Mouse (Mus musculus) kidney, embryonic 14.5 days (tissue): ENCODE measurements around the gene Dennd2a. TPM values are rescaled to one million over a fixed set of nuclear protein-coding genes. Genes with fewer than 3 reads are reported as not detected.
A peak's percentile ranks its signal among the peaks of the same experiment; 100 is the strongest.

Experiments
- ATAC-seq: fragments of 200-750 bp; cut with Nextera tagmentation; 2 replicates; pipeline ENCODE4 v1.8.0; 2017; ENCODE audit warnings: moderate number of reproducible peaks, mild to moderate bottlenecking, moderate TSS enrichment, moderate library complexity; ENCODE audit not compliant: low FRiP score, low TSS enrichment
- H3K27ac ChIP-seq: fragments of 300-500 bp; sonication (generic); 2 replicates; pipeline ENCODE4 v1.5.1; 2014; ENCODE audit warnings: low read depth, mild to moderate bottlenecking, low read length, moderate library complexity, mixed read lengths
- H3K27me3 ChIP-seq: fragments of 300-500 bp; sonication (generic); 2 replicates; pipeline ENCODE4 v1.6.1; 2014; ENCODE audit warnings: mild to moderate bottlenecking, low read length; ENCODE audit not compliant: control insufficient read depth, insufficient read depth
- H3K36me3 ChIP-seq: fragments of 300-500 bp; sonication (generic); 2 replicates; pipeline ENCODE4 v1.6.1; 2014; ENCODE audit warnings: low read length, mixed read lengths; ENCODE audit not compliant: control insufficient read depth, insufficient read depth
- H3K4me1 ChIP-seq: fragments of 300-500 bp; sonication (generic); 2 replicates; pipeline ENCODE4 v1.6.1; 2014; ENCODE audit warnings: low read length, mixed read lengths; ENCODE audit not compliant: control insufficient read depth, insufficient read depth
- H3K4me2 ChIP-seq: fragments of 300-500 bp; sonication (generic); replicated peaks from 2 replicates; pipeline ENCODE4 v1.6.1; 2014; ENCODE audit warnings: low read depth, mild to moderate bottlenecking, low read length
- H3K4me3 ChIP-seq: fragments of 300-500 bp; sonication (generic); 2 replicates; pipeline ENCODE4 v1.5.1; 2014; ENCODE audit warnings: mild to moderate bottlenecking, low read length
- H3K9ac ChIP-seq: fragments of 300-500 bp; sonication (generic); 2 replicates; pipeline ENCODE4 v1.6.1; 2014; ENCODE audit warnings: low read depth, mild to moderate bottlenecking, low read length, moderate library complexity
- H3K9me3 ChIP-seq: fragments of 300-500 bp; sonication (generic); 2 replicates; pipeline ENCODE4 v1.6.1; 2016; ENCODE audit warnings: low read length; ENCODE audit not compliant: control insufficient read depth
- WGBS: fragments of 180-500 bp; shearing (Covaris S2); extraction: QIAGEN DNeasy Blood & Tissue Kit; methylation state at CpG from one replicate; pipeline ENCODE4 v1.1.7; 2014; 5-methylcytosine and 5-hydroxymethylcytosine counted together
- polyA plus RNA-seq: library from polyadenylated mRNA; unstranded; fragments of >200 nt; fragmentation: Nextera tagmentation; extraction: Ambion mirVana; gene quantifications from 2 replicates; pipeline ENCODE4 v1.2.1, GENCODE M21; 2014

The Dennd2a gene
- polyA plus RNA-seq, 1 experiment from 2014 or later = 31.8 TPM

- Histone ChIP-seq H3K4me3 (no peak overlapping the region), H3K4me2 (no peak overlapping the region), H3K27me3 (no peaks in the 10 kb centered on the region), H3K27ac (peak overlapping the region; percentile 91), H3K9ac (peak overlapping the region; percentile 19; the same call in 1 of the 2 replicates), H3K9me3 (no peaks in the 10 kb centered on the region), H3K4me1 (peaks cover 69% of the 10 kb centered on the region), H3K36me3 (no peaks in the 10 kb centered on the region)
- WGBS = 23% methylated on average over 15 of the region's 15 CpGs
- ATAC-seq = no peak
Measured at GRCm38 (mm10) chr6:39543769-39544420, 13.8 kb downstream of the Dennd2a start.

- Histone ChIP-seq H3K9ac (peak overlapping the region; percentile 19; the same call in 1 of the 2 replicates), H3K36me3 (no peaks in the 10 kb centered on the region), H3K4me1 (peaks cover 75% of the 10 kb centered on the region), H3K27me3 (no peaks in the 10 kb centered on the region), H3K9me3 (no peaks in the 10 kb centered on the region), H3K4me3 (no peak overlapping the region), H3K4me2 (peak overlapping the region; percentile 24), H3K27ac (peak overlapping the region; percentile 91)
- WGBS = 8% methylated on average over 15 of the region's 15 CpGs
- ATAC-seq = peak; percentile 91
Measured at GRCm38 (mm10) chr6:39542631-39543597, 14.8 kb downstream of the Dennd2a start.

- Histone ChIP-seq H3K4me1 (peaks cover 61% of the 10 kb centered on the region), H3K4me2 (peak overlapping the region; percentile 8; the same call in 1 of the 2 replicates), H3K4me3 (no peak overlapping the region), H3K36me3 (no peaks in the 10 kb centered on the region), H3K27me3 (no peaks in the 10 kb centered on the region), H3K9me3 (no peaks in the 10 kb centered on the region), H3K27ac (peak overlapping the region; percentile 83; the same call in 1 of the 2 replicates), H3K9ac (no peak overlapping the region)
- no peak for ATAC-seq
- 45% methylated on average over 2 of the region's 2 CpGs for WGBS
Measured at GRCm38 (mm10) chr6:39540563-39540962, 17.1 kb downstream of the Dennd2a start.

- Histone ChIP-seq H3K4me2 (peak overlapping the region; percentile 28; the same call in 1 of the 2 replicates), H3K9me3 (no peaks in the 10 kb centered on the region), H3K36me3 (no peaks in the 10 kb centered on the region), H3K4me3 (no peak overlapping the region; the same call in 1 of the 2 replicates), H3K27me3 (no peaks in the 10 kb centered on the region), H3K27ac (peak overlapping the region; percentile 83), H3K4me1 (peaks cover 53% of the 10 kb centered on the region), H3K9ac (peak overlapping the region; percentile 9; the same call in 1 of the 2 replicates)
- 5% methylated on average over 7 of the region's 7 CpGs for WGBS
- ATAC-seq = peak; percentile 66
Measured at GRCm38 (mm10) chr6:39539679-39540155, 17.9 kb downstream of the Dennd2a start.

- Histone ChIP-seq H3K27ac (no peak overlapping the region; the same call in 1 of the 2 replicates), H3K4me3 (no peak overlapping the region), H3K4me1 (peaks cover 38% of the 10 kb centered on the region), H3K36me3 (no peaks in the 10 kb centered on the region), H3K4me2 (no peak overlapping the region), H3K9ac (no peak overlapping the region), H3K27me3 (no peaks in the 10 kb centered on the region), H3K9me3 (0 out of 2 replicates have a peak, but pooled peaks cover 4% of the 10 kb centered on the region)
- no peak for ATAC-seq
- 50% methylated on average over 8 of the region's 8 CpGs for WGBS
Measured at GRCm38 (mm10) chr6:39538227-39538626, 19.4 kb downstream of the Dennd2a start.

- ATAC-seq = no peak
- whole genome bisulfite sequencing = 91% methylated on average over 5 of the region's 5 CpGs
- H3K4me3 ChIP-seq = no peak overlapping the region
- no peaks in the 10 kb centered on the region for H3K36me3 ChIP-seq
- no peak overlapping the region for H3K27ac ChIP-seq
- H3K4me2 ChIP-seq = no peak overlapping the region
- no peaks in the 10 kb centered on the region for H3K27me3 ChIP-seq
- 0 out of 2 replicates have a peak, but pooled peaks cover 4% of the 10 kb centered on the region for H3K9me3 ChIP-seq
- peaks cover 28% of the 10 kb centered on the region for H3K4me1 ChIP-seq
- no peak overlapping the region for H3K9ac ChIP-seq
Measured at GRCm38 (mm10) chr6:39537276-39537675, 20.4 kb downstream of the Dennd2a start.

- H3K9ac ChIP-seq = no peak overlapping the region
- 0 out of 2 replicates have a peak, but pooled peaks cover 4% of the 10 kb centered on the region for H3K9me3 ChIP-seq
- ATAC-seq = no peak
- 41% methylated on average over 1 of the region's 1 CpGs for WGBS
- H3K36me3 ChIP-seq = no peaks in the 10 kb centered on the region
- no peak overlapping the region for H3K4me3 ChIP-seq
- H3K27ac ChIP-seq = no peak overlapping the region
- peaks cover 28% of the 10 kb centered on the region for H3K4me1 ChIP-seq
- H3K27me3 ChIP-seq = no peaks in the 10 kb centered on the region
- no peak overlapping the region for H3K4me2 ChIP-seq
Measured at GRCm38 (mm10) chr6:39536621-39537020, 21.0 kb downstream of the Dennd2a start.

GRCm38 (mm10) chr6:39534944-39535343 lies 22.7 kb downstream of the Dennd2a start:
- ATAC-seq = no peak
- peaks cover 17% of the 10 kb centered on the region for H3K4me1 ChIP-seq
- H3K4me2 ChIP-seq = no peak overlapping the region
- H3K36me3 ChIP-seq = no peaks in the 10 kb centered on the region
- H3K9ac ChIP-seq = no peak overlapping the region
- H3K9me3 ChIP-seq = 0 out of 2 replicates have a peak, but pooled peaks cover 4% of the 10 kb centered on the region
- no peak overlapping the region for H3K27ac ChIP-seq
- H3K4me3 ChIP-seq = no peak overlapping the region
- no peaks in the 10 kb centered on the region for H3K27me3 ChIP-seq
